Mouse (Mus musculus) heart, postnatal 0 days (tissue): ENCODE data around the gene Relt.

Source experiments
- CTCF ChIP-seq: IDR thresholded peaks from 2 replicates; pipeline ENCODE4 v1.5.1; 2016; ENCODE audit warnings: antibody characterized with exemption, control low read depth, low read depth
- EP300 ChIP-seq: IDR thresholded peaks from 2 replicates; pipeline ENCODE4 v1.6.1; 2016; ENCODE audit warnings: antibody characterized with exemption, low read depth

GRCm38 (mm10) chr7:100881531-100881930 is 18.3 kb upstream of the Relt start:
- TF ChIP-seq CTCF, result no peak
- no peak for TF ChIP-seq EP300
